In the genomic region with DNA sequence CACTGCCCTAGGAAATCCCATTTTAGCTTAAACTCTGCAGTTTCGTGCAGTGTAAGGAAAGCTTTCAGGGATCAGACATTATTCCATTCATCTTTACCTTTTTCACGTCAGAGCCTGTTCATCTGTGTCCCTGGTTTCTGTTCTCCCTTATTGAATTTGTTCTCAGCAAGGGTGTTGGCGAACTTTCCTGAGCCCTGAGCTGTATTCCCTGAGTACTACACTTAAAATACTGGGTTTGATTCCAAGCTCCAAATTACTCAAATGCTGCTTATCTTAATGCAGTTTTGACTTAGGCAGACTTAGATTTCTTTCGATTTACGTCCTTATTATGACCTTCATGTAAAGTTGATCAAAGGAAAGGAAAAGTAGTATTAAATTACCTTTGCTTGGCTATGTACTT, we compare ENCODE assay signal across 8 mouse cellular contexts. TPM values are rescaled to one million over a fixed set of nuclear protein-coding genes. Genes with fewer than 3 reads are reported as not detected.
DNase-seq lines count a peak whose midpoint lies in the region; ATAC-seq and TF ChIP-seq lines count a peak whose summit lies in the region.

No protein-coding gene starts in this region.

- intact Hi-C loops in gastrocnemius, postnatal 36 days (cut with DNase I): loop anchor here (5.0 kb wide), 1 partner anchor 90 kb away; no protein-coding TSS in a partner anchor

- H3K27ac ChIP-seq in lung, embryonic 14.5 days (ENCODE audit: low read depth): peak overlapping the region; percentile 93
- H3K27ac ChIP-seq in embryonic fibroblast, embryonic 13.5 days (ENCODE audit: insufficient read depth, low read length): peak overlapping the region; percentile 98
- H3K27ac ChIP-seq in intestine, postnatal 0 days (ENCODE audit: low read depth, low read length): peak overlapping the region; percentile 96
- peak overlapping the region; percentile 97 for H3K27ac ChIP-seq in neural tube, embryonic 14.5 days (ENCODE audit: low read depth, low read length)

- 18% methylated on average over 5 of the region's 5 CpGs for WGBS in lung, embryonic 14.5 days
- WGBS in intestine, postnatal 0 days: 20% methylated on average over 5 of the region's 5 CpGs
- WGBS in neural tube, embryonic 14.5 days: 22% methylated on average over 5 of the region's 5 CpGs

- TF ChIP-seq POLR2A in embryonic fibroblast, embryonic 13.5 days (IDR thresholded peaks at IDR 0.05; ENCODE audit: low read depth, low read length): no peak

- H3K4me3 ChIP-seq in lung, embryonic 14.5 days (ENCODE audit: low read depth, low read length): peak overlapping the region; percentile 93
- H3K4me3 ChIP-seq in embryonic fibroblast, embryonic 13.5 days (ENCODE audit: insufficient read depth, low read length): peak overlapping the region; percentile 80
- H3K4me3 ChIP-seq in intestine, postnatal 0 days (ENCODE audit: low read depth, low read length): peak overlapping the region; percentile 96
- peak overlapping the region; percentile 95 for H3K4me3 ChIP-seq in neural tube, embryonic 14.5 days (ENCODE audit: low read depth, low read length)

- TF ChIP-seq CTCF in lung, embryonic 14.5 days (IDR thresholded peaks at IDR 0.05; ENCODE audit: low read depth): no peak
- TF ChIP-seq CTCF in embryonic fibroblast, embryonic 13.5 days (IDR thresholded peaks at IDR 0.05; ENCODE audit: borderline replicate concordance, insufficient read depth, low read length): no peak
- no peak for TF ChIP-seq CTCF in intestine, postnatal 0 days (IDR thresholded peaks at IDR 0.05; ENCODE audit: low read depth)

- H3K4me1 ChIP-seq in lung, embryonic 14.5 days (ENCODE audit: insufficient read depth): no peaks in the 10 kb centered on the region
- peaks cover 1% of the 10 kb centered on the region; the same call in 1 of the 2 replicates for H3K4me1 ChIP-seq in embryonic fibroblast, embryonic 13.5 days (ENCODE audit: control insufficient read depth, insufficient read depth, low read length)
- 0 out of 2 replicates have a peak, but pooled peaks cover 11% of the 10 kb centered on the region for H3K4me1 ChIP-seq in intestine, postnatal 0 days (replicated peaks; ENCODE audit: control insufficient read depth, insufficient read depth, low read length)
- H3K4me1 ChIP-seq in neural tube, embryonic 14.5 days (ENCODE audit: control insufficient read depth, insufficient read depth, low read length): no peaks in the 10 kb centered on the region

- no peak for DNase-seq in lung, embryonic 14.5 days
- DNase-seq in lung, postnatal 36 days: no peak
- DNase-seq in gastrocnemius, postnatal 36 days: no peak
- DNase-seq in cerebellum, postnatal 10 days: no peak
- DNase-seq in layer of hippocampus, adult 18-20 months (ENCODE audit: low spot score in 2 of 2): no peak

- peak overlapping the region; percentile 76 for H3K4me2 ChIP-seq in lung, embryonic 14.5 days
- peak overlapping the region; percentile 85 for H3K4me2 ChIP-seq in intestine, postnatal 0 days (replicated peaks; ENCODE audit: low read depth)
- H3K4me2 ChIP-seq in neural tube, embryonic 14.5 days (ENCODE audit: low read depth, low read length): peak overlapping the region; percentile 41

- H3K9me3 ChIP-seq in lung, embryonic 14.5 days (ENCODE audit: low read depth, low read length): no peaks in the 10 kb centered on the region
- H3K9me3 ChIP-seq in intestine, postnatal 0 days (ENCODE audit: control insufficient read depth): no peaks in the 10 kb centered on the region
- H3K9me3 ChIP-seq in neural tube, embryonic 14.5 days (ENCODE audit: control insufficient read depth, low read length): no peaks in the 10 kb centered on the region

- H3K9ac ChIP-seq in lung, embryonic 14.5 days: peak overlapping the region; percentile 92
- peak overlapping the region; percentile 92 for H3K9ac ChIP-seq in intestine, postnatal 0 days (ENCODE audit: low read depth, low read length)
- H3K9ac ChIP-seq in neural tube, embryonic 14.5 days (replicated peaks; ENCODE audit: low read depth, low read length): peak overlapping the region; percentile 100

- H3K27me3 ChIP-seq in lung, embryonic 14.5 days (ENCODE audit: insufficient read depth, low read length): no peaks in the 10 kb centered on the region
- no peaks in the 10 kb centered on the region for H3K27me3 ChIP-seq in intestine, postnatal 0 days (replicated peaks; ENCODE audit: control insufficient read depth, insufficient read depth, low read length)
- H3K27me3 ChIP-seq in neural tube, embryonic 14.5 days (ENCODE audit: control insufficient read depth, insufficient read depth, low read length): no peaks in the 10 kb centered on the region

- 0 out of 2 replicates have a peak, but pooled peaks cover under 1% of the 10 kb centered on the region for H3K36me3 ChIP-seq in lung, embryonic 14.5 days (ENCODE audit: insufficient read depth)
- H3K36me3 ChIP-seq in intestine, postnatal 0 days (ENCODE audit: control insufficient read depth, insufficient read depth): no peaks in the 10 kb centered on the region
- no peaks in the 10 kb centered on the region for H3K36me3 ChIP-seq in neural tube, embryonic 14.5 days (ENCODE audit: control insufficient read depth, insufficient read depth, low read length)

- ATAC-seq in lung, embryonic 14.5 days (ENCODE audit: insufficient read depth): no peak
- ATAC-seq in intestine, postnatal 0 days: no peak
- no peak for ATAC-seq in neural tube, embryonic 14.5 days (ENCODE audit: low read depth)

RNA-seq across cellular contexts. Expression of a gene that starts 0.4 kb away (rescaled TPM):
- polyA plus RNA-seq in lung, embryonic 14.5 days (2014; fragmentation: Nextera tagmentation; extraction: Ambion mirVana): 39.6 and 40.5 TPM in 2 replicates
- polyA plus RNA-seq in embryonic fibroblast, embryonic 13.5 days (2011; ENCODE audit: insufficient read length, low read depth, missing spikeins): 43.5 and 88.2 TPM in 2 replicates
- polyA plus RNA-seq in intestine, postnatal 0 days (2015; fragmentation: Nextera tagmentation; extraction: Ambion mirVana): 17.0 and 17.9 TPM in 2 replicates
- 28.0 and 33.7 TPM in 2 replicates for polyA plus RNA-seq in neural tube, embryonic 14.5 days (2014; fragmentation: Nextera tagmentation; extraction: Ambion mirVana)
- 10 to 100 TPM; 17.1 to 21.1 TPM for total RNA-seq in gastrocnemius, postnatal 36 days (2021)
- total RNA-seq in layer of hippocampus, adult 18-20 months (2021): 10 to 100 TPM; 50.6 to 54.3 TPM
